Mouse (Mus musculus) forebrain, embryonic 10.5 days (tissue): ENCODE data around the gene Tmem98. TPM values are rescaled to one million over a fixed set of nuclear protein-coding genes. Genes with fewer than 3 reads are reported as not detected.

Source experiments
- polyA plus RNA-seq: library from polyadenylated mRNA; unstranded; fragments of >200 nt; fragmentation: Nextera tagmentation; extraction: Ambion mirVana; gene quantifications from 2 replicates; pipeline ENCODE4 v1.2.1, GENCODE M21; 2016

Gene Tmem98
- polyA plus RNA-seq, 1 experiment from 2014 or later: 92.0 TPM

Other genes starting within 250 kb of the Tmem98 start
- 2.0 and 2.3 TPM in 2 replicates for gene Myo1d, start 30.1 kb upstream of the Tmem98 start, polyA plus RNA-seq
- gene Spaca3, start 48.2 kb downstream of the Tmem98 start, polyA plus RNA-seq: not detected in 2 replicates